Mouse (Mus musculus) adipose tissue, adult 10 weeks (tissue): ENCODE measurements around the gene Ascc1. TPM values are rescaled to one million over a fixed set of nuclear protein-coding genes. Genes with fewer than 3 reads are reported as not detected.

Source experiments
- polyA plus RNA-seq: library from polyadenylated mRNA; stranded (reverse); fragments of 350-450 nt; fragmentation: Illumina TruSeq; extraction: RNeasy Lipid Tissue Mini Kit (QIAGEN cat#74804); gene quantifications from one replicate; pipeline ENCODE4 v1.2.3, GENCODE M21; 2014; ENCODE audit warnings: low read depth, low replicate concordance

The Ascc1 gene
- polyA plus RNA-seq = 32.6 TPM

DNA sequence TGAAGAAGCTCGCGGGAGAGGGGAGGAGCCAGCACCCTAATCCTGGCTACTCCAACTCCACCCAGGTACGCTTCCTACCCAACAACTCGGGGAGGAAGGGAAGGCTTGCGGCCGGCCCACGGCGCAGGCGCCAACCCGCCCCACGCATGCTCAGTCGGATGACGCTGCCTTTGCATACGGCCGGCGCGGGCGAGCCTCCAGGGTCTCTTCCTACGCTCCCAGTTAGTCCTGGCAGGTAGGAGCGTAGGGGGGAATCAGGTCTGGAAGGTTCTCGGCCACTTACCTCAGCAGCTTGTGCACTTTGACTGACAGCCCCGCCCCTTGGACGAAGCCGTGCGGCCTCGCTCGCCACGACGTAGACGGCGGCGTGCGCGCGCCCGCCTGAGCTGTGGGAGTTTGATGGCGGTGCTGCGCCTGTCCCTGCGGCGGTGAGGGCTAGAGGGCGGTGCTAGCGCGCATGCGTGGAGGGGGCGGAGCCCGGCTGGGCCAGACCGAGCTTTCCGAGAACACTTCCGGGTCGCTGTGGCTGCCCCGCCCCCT is at the start of gene Ascc1, which contains the start of gene Anapc16:
TSS of gene Ascc1 (plus strand) at position 133 of the 540 bp plus-strand sequence.
TSS of gene Anapc16 (minus strand) at position 463 of the 540 bp plus-strand sequence.

DNA sequence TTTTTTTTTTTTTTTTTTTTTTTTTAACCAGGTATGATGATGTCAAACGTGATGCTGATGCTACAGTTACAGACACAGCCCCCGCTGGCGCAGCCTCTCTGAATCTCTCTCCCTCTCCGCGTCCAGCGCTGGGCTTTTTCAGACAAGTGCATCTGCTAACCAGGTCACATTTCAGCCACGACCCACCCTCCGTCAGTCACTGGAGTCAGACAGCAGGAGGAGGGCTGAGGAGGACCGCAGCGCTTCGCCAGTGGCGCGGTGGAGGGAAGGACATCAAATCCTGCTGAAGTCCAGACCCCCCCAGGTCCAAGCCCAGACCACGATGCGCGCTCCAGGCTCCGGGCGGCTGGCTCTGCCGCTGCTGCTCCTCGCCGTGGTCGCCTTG is 103.5 kb downstream of the Ascc1 start, which contains the start of gene Spock2:
TSS of gene Spock2 (plus strand) at position 74 of the 385 bp plus-strand sequence.

Other genes with a start within 250 kb of the Ascc1 start
- gene Dnajb12, start 123.2 kb upstream of the Ascc1 start, polyA plus RNA-seq = 33.8 TPM
- gene Ddit4, start 51.0 kb upstream of the Ascc1 start, polyA plus RNA-seq = 87.2 TPM
- 64.9 TPM for gene Anapc16, start 330 bp downstream of the Ascc1 start, polyA plus RNA-seq
- gene Spock2, start 103.4 kb downstream of the Ascc1 start, polyA plus RNA-seq = 37.0 TPM
- gene Chst3, start 216.5 kb downstream of the Ascc1 start, polyA plus RNA-seq = 0.88 TPM